Mouse (Mus musculus) kidney, postnatal 14 days (tissue): ENCODE measurements around the gene Usp13.

Experiments
- DNase-seq: peaks from one replicate; pipeline ENCODE4 v3.0.0; 2022; ENCODE audit warnings: mixed read lengths

Usp13 gene

GRCm38 (mm10) chr3:32947486-32947885 is 130.1 kb downstream of the Usp13 start:
- DNase-seq = no peak

GRCm38 (mm10) chr3:32951382-32951781 is 134.0 kb downstream of the Usp13 start:
- no peak for DNase-seq

DNA sequence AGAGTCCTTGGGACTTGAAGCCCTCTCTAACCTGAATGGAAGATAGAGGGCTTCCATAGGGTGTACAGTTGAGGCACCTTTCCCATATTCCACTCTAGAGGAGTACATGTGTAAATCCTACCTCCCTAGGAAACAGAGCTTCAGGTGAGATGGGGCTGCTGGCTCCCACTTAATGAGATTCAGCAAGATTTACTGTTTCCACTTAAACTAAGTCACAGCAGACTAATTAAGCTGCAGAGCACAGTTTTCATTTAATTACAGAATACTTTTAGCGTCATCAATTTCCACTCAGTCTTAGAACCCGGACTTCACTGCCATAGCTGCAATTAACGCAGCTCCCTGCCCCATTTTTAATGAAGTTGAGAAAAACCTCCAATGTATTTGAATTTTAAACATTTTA is 144.1 kb downstream of the Usp13 start:
- DNase-seq = no peak

DNA sequence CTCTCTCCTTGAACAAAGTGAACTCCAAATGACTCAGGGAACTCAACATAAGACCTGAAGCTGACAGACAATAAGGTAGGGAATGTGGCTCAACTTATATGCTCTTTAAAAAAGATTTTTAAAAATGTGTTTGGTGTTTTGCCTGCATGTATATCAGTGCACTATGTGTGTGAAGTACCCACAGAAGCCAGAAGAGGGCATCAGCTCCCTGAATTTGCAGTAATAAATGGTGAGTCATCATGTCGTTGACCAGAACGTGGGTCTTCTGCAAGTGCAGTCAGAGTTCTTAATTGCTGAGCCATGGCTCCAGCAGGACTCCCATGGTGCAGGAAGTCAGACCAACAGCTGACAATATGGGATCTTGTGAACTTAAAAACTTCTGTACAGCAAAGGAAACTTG is 148.2 kb downstream of the Usp13 start:
- no peak for DNase-seq

GRCm38 (mm10) chr3:32968671-32969425 is 151.5 kb downstream of the Usp13 start:
- DNase-seq = no peak

- no peak for DNase-seq
Observed at GRCm38 (mm10) chr3:32970257-32970656, 152.9 kb downstream of the Usp13 start.

DNA sequence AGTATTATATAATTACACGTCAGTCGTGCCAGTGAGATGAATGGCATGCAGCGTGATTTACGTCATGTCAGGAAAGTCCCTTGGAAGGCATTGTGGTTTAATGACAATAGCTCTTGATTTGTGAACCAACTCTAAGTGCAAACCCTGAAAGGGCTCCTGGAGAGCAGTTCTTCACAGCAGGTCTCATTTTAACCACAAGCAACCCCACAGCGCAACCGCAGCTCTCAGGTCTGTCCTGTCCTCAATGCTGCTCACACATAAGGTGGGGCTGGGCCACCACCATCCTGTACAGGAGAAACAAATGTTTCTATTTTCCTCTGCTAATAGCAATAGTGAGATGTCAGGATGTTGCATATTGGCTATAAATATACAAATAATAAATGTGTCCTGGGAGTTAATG is 161.9 kb downstream of the Usp13 start:
- DNase-seq = no peak

DNA sequence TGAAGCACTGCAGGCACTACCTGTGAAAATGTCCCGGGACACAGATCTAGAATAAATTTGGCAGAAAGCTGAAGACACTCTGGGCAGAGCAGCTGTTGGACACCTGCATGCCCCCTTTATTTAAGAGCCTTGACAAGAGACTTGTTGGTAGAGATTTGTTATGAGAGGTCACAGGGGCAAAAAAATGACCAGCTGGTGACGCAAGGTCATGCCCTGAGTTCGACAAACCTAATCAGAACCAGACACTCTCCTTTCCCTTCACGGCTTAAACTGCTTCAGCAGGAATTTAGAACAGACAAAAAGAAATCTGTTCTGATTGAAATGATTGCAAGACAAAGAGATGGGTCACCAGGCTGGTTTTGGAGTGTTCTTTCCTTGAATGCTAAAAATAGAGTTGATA is 162.6 kb downstream of the Usp13 start:
- DNase-seq = no peak

GRCm38 (mm10) chr3:32985141-32985540 is 167.8 kb downstream of the Usp13 start:
- no peak for DNase-seq
